Mouse (Mus musculus): ENCODE results near the gene E130114P18Rik. TPM values are rescaled to one million over a fixed set of nuclear protein-coding genes. Genes with fewer than 3 reads are reported as not detected.

The E130114P18Rik gene
- polyA plus RNA-seq, 1 experiment from 2014 or later: 2.7 TPM

DNA sequence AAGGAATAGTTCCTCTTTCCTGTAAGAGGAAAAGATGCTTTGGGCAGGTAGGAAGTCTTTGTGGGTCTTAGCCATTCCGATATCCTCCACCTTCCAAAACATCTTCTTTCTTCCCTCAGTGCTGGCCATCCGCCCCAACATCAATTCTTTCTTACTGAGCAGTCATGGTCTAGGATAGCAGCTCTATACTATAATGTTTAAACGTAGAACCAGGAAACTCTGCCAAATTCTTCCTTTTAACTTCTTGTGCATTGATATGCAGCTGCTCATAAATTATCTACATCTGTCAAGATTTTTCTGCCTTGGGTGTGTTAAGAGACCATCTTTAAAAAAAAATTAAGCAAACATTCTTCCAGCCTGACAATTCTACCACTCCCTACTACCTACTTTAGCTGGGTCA is 47.5 kb downstream of the E130114P18Rik start:
- no peak for DNase-seq (ENCODE audit: low spot score)
- no peaks in the 10 kb centered on the region for H3K27me3 ChIP-seq (ENCODE audit: low read depth, poor library complexity, severe bottlenecking)
- no peak overlapping the region for H3K4me3 ChIP-seq
- no peaks in the 10 kb centered on the region for H3K9me3 ChIP-seq (replicated peaks)
- WGBS: 93% methylated on average over 3 of the region's 3 CpGs
- H3K27ac ChIP-seq (replicated peaks): no peak overlapping the region
- H3K36me3 ChIP-seq: no peaks in the 10 kb centered on the region
- H3K4me1 ChIP-seq: no peaks in the 10 kb centered on the region

GRCm38 (mm10) chr4:97729999-97730398 is 47.9 kb downstream of the E130114P18Rik start:
- Histone ChIP-seq H3K9me3 (replicated peaks) (no peaks in the 10 kb centered on the region), H3K4me3 (no peak overlapping the region), H3K27me3 (ENCODE audit: low read depth, poor library complexity, severe bottlenecking) (no peaks in the 10 kb centered on the region), H3K27ac (replicated peaks) (no peak overlapping the region), H3K36me3 (no peaks in the 10 kb centered on the region), H3K4me1 (no peaks in the 10 kb centered on the region)
- no peak for DNase-seq (ENCODE audit: low spot score)
- WGBS: 85% methylated on average over 6 of the region's 6 CpGs

DNA sequence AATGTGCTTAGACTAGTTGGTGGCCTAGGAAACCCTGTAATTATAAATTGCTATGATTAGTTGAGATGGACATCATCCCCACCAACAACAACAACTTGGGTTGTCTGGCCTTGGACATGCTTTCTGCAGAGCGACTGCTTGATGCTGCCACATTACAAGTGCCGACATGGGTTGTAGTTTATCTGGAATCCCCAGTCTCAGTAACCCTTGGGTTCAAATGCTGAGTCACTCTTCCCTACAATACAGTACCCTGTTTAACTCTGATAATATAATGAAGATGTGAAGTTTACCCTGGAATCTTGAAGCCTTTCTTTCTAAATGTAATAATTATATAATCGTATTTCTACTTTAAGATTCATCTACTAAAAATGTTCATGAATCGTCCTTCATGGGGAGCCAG is 49.4 kb downstream of the E130114P18Rik start:
- Histone ChIP-seq H3K9me3 (replicated peaks) (no peaks in the 10 kb centered on the region), H3K27me3 (ENCODE audit: low read depth, poor library complexity, severe bottlenecking) (no peaks in the 10 kb centered on the region), H3K27ac (replicated peaks) (no peak overlapping the region), H3K36me3 (no peaks in the 10 kb centered on the region), H3K4me3 (no peak overlapping the region), H3K4me1 (no peaks in the 10 kb centered on the region)
- WGBS: 93% methylated on average over 4 of the region's 4 CpGs
- DNase-seq (ENCODE audit: low spot score): no peak

DNA sequence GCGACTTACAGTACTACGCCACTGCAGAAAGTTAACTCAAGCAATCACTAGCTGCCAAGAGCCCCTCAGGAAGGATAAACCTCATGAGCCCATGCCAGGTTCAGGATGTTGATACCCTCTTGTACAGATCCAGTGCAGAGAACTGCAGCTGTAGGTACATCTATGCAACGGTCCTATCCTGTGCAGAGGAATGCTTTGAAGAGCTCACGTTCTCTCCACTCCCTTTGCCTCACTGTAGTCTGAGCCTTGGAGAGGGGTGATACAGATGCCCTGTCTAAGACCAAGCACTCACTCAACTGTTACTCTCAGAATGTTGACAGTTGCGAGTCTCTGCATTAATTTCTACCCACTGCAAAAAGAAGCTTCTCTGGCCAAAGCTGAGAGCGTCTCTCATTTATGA is 54.5 kb downstream of the E130114P18Rik start:
- DNase-seq (ENCODE audit: low spot score): no peak
- peaks cover 13% of the 10 kb centered on the region for H3K4me1 ChIP-seq
- no peaks in the 10 kb centered on the region for H3K9me3 ChIP-seq (replicated peaks)
- H3K27ac ChIP-seq (replicated peaks): no peak overlapping the region
- 89% methylated on average over 6 of the region's 6 CpGs for WGBS
- H3K36me3 ChIP-seq: no peaks in the 10 kb centered on the region
- no peaks in the 10 kb centered on the region for H3K27me3 ChIP-seq (ENCODE audit: low read depth, poor library complexity, severe bottlenecking)
- no peak overlapping the region for H3K4me3 ChIP-seq

DNA sequence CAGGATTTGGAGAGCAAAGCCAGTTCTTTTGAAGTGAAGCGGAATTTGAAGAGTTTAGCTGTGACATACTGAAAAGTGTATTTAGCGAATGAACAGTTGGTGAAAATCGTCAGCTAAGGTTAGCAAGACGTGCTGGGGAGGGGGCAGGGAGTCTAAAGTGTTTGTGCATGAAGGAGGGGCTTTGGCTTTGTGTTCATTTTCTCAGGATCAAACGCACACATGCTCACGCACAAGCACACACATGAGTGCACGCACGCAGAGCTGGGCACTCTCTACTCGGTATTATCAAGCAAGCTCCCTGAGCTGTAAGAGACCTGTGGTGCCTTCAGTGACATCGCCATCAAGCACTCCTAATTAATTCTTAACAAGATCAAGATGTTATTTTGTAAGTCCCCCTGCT is 55.2 kb downstream of the E130114P18Rik start:
- H3K4me1 ChIP-seq: peaks cover 13% of the 10 kb centered on the region
- no peaks in the 10 kb centered on the region for H3K27me3 ChIP-seq (ENCODE audit: low read depth, poor library complexity, severe bottlenecking)
- no peak overlapping the region for H3K4me3 ChIP-seq
- no peaks in the 10 kb centered on the region for H3K36me3 ChIP-seq
- WGBS: 43% methylated on average over 10 of the region's 10 CpGs
- no peak overlapping the region for H3K27ac ChIP-seq (replicated peaks)
- DNase-seq (ENCODE audit: low spot score): no peak
- no peaks in the 10 kb centered on the region for H3K9me3 ChIP-seq (replicated peaks)

DNA sequence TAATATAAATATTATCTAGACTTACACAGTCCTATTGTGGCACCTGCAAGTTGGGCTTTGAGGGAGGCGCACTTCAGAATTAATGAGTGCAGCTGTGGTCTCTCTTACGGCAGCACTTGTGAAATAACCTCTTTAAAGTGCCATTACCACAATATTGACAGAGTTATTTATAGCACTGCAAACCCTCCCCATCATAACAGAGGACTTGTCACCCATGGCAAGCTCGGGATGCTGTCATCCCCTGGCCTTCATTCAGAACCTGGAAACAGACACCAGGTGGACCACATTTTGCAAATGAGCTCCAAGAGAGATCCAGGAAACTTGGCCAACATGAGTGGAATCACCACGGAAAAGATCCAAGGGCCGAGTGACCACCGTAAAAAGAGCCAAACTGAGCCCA is 63.3 kb downstream of the E130114P18Rik start:
- no peak overlapping the region for H3K4me3 ChIP-seq
- WGBS: 90% methylated on average over 6 of the region's 6 CpGs
- H3K9me3 ChIP-seq (replicated peaks): no peaks in the 10 kb centered on the region
- no peaks in the 10 kb centered on the region for H3K27me3 ChIP-seq (ENCODE audit: low read depth, poor library complexity, severe bottlenecking)
- no peaks in the 10 kb centered on the region for H3K36me3 ChIP-seq
- 0 out of 2 replicates have a peak, but pooled peaks cover 6% of the 10 kb centered on the region for H3K4me1 ChIP-seq
- no peak overlapping the region for H3K27ac ChIP-seq (replicated peaks)
- no peak for DNase-seq (ENCODE audit: low spot score)

GRCm38 (mm10) chr4:97714101-97714615 is 63.7 kb downstream of the E130114P18Rik start:
- Histone ChIP-seq H3K4me1 (0 out of 2 replicates have a peak, but pooled peaks cover 6% of the 10 kb centered on the region), H3K36me3 (no peaks in the 10 kb centered on the region), H3K27me3 (ENCODE audit: low read depth, poor library complexity, severe bottlenecking) (no peaks in the 10 kb centered on the region), H3K4me3 (no peak overlapping the region), H3K27ac (replicated peaks) (no peak overlapping the region), H3K9me3 (replicated peaks) (no peaks in the 10 kb centered on the region)
- no peak for DNase-seq (ENCODE audit: low spot score)
- 87% methylated on average over 6 of the region's 6 CpGs for WGBS

GRCm38 (mm10) chr4:97712547-97712946 is 65.3 kb downstream of the E130114P18Rik start:
- WGBS: 61% methylated on average over 1 of the region's 1 CpGs
- Histone ChIP-seq H3K27me3 (ENCODE audit: low read depth, poor library complexity, severe bottlenecking) (no peaks in the 10 kb centered on the region), H3K27ac (replicated peaks) (no peak overlapping the region), H3K4me3 (no peak overlapping the region), H3K9me3 (replicated peaks) (no peaks in the 10 kb centered on the region), H3K4me1 (0 out of 2 replicates have a peak, but pooled peaks cover 6% of the 10 kb centered on the region), H3K36me3 (no peaks in the 10 kb centered on the region)
- DNase-seq (ENCODE audit: low spot score): no peak

DNA sequence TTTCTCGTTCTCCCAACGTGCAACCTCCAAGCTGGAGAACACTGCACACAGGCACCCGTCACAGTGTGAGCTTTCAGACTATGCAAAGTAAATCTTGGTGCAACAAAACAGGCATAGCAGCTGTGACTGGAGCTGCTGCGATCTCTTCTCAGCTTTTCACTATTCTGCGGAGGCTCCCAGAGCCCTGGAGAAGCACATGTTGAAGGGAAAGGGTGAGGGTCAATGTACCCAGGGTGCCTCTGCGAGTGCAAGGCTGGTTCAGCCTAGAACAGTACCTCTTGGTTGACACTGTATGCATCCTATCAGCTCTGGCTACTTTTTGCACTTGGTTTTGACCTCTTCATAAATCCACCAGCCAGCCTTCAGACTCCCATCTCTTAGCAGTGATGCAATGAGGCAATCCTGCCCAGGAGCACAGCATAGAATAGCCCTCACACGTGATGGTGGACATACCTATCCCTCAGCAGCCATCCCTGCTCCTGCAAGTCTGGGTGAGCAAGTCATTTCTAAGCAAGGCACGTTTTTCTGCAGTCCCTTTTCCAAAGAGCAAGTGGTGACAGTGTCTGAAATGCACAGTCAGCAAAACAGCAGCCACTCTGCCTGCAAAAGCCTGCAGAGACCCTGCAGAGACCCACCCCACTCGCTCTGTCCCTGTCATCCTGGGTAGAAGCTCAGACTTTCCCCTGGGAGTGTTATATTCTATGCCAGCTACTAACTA is 67.7 kb downstream of the E130114P18Rik start:
- no peaks in the 10 kb centered on the region for H3K9me3 ChIP-seq (replicated peaks)
- no peak for DNase-seq (ENCODE audit: low spot score)
- 65% methylated on average over 9 of the region's 9 CpGs for WGBS
- H3K27me3 ChIP-seq (ENCODE audit: low read depth, poor library complexity, severe bottlenecking): no peaks in the 10 kb centered on the region
- 0 out of 2 replicates have a peak, but pooled peaks cover 6% of the 10 kb centered on the region for H3K4me1 ChIP-seq
- H3K36me3 ChIP-seq: no peaks in the 10 kb centered on the region
- H3K27ac ChIP-seq (replicated peaks): no peak overlapping the region
- H3K4me3 ChIP-seq: no peak overlapping the region

DNA sequence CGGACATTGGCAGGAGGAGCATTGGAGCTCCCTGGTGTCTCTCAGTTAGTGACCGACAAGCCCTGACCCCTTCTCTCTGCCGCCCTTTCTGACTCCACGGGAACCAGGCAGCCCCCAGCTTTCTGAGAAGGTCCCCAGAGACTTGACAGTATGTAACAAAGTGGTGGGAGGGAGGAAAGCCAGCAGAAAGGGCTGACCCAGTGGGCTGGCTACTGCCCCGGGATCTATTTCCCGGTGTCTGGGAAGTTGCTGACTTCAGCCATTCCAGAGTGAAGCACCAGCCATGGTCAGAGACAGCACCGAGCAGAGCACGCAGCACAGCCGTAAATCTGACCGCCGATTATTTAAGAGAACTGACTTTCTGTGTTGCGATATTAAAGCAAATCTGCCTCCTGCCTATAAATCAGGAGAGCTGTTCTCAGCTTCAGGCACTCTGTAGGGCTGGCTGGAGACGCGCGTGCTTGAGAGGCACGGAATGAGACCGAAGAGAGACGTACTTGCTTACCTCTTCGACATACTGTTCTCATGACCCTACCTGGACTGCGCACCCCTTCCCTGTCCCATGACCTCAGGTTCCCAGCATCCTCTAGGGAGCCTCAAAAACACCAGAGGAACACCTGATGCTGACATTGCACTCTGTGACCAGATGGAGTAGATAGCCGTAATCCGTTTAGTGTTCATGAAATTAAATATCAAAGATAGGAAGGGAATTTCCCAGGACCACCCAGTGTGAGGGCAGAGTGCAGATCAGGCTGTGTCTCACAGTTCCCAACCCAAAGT is 70.3 kb downstream of the E130114P18Rik start:
- Histone ChIP-seq H3K9me3 (replicated peaks) (no peaks in the 10 kb centered on the region), H3K36me3 (no peaks in the 10 kb centered on the region), H3K4me1 (0 out of 2 replicates have a peak, but pooled peaks cover 6% of the 10 kb centered on the region), H3K4me3 (no peak overlapping the region), H3K27me3 (ENCODE audit: low read depth, poor library complexity, severe bottlenecking) (no peaks in the 10 kb centered on the region), H3K27ac (replicated peaks) (no peak overlapping the region)
- no peak for DNase-seq (ENCODE audit: low spot score)
- 87% methylated on average over 22 of the region's 22 CpGs for WGBS

DNA sequence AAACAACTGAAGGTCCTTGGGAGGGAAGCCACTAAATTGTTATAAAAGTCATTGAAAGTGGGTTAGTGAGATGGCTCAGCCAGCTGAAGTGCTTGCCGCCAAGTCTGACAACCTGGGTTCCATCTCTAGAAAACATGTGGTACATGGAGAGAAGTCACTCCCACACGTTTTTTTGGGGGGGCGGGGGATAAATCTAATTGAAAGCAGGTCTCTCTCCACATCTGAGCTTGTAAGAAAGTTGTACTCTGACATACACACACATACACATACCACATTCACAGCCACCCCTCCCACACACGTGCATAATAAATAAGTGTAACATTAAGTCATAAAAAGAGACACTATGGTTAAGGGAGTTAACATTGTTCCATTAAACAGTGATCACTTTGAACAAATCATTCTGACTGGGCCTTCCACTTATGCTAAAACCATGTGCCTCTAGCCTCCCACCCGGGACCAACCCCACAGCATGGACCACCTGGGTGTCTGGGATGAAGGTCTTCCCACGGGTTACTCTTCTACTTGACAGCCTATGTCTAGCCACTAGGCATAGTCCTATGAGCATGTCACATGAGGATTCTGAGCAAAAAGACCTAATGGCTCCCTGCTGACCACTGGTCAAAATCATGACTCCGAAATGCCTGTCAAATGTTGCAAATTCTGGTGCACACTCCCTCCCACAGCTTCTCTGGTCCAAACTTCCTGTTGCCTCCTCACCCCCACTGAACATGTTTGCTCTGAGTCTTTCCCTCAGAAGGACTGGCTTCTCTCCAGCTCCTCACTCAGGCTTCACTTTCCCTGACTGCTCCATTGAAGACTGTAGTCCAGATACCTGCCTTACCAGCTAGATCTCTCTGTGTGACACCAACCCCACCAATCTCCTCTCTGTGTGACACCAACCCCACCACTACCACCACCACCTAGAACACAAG is 80.9 kb downstream of the E130114P18Rik start:
- no peaks in the 10 kb centered on the region for H3K9me3 ChIP-seq (replicated peaks)
- no peaks in the 10 kb centered on the region for H3K4me1 ChIP-seq
- no peaks in the 10 kb centered on the region for H3K36me3 ChIP-seq
- 80% methylated on average over 7 of the region's 7 CpGs for WGBS
- DNase-seq (ENCODE audit: low spot score): no peak
- no peaks in the 10 kb centered on the region for H3K27me3 ChIP-seq (ENCODE audit: low read depth, poor library complexity, severe bottlenecking)
- H3K4me3 ChIP-seq: no peak overlapping the region
- H3K27ac ChIP-seq (replicated peaks): no peak overlapping the region

- H3K9me3 ChIP-seq (replicated peaks): no peaks in the 10 kb centered on the region
- H3K4me3 ChIP-seq: no peak overlapping the region
- no peaks in the 10 kb centered on the region for H3K27me3 ChIP-seq (ENCODE audit: low read depth, poor library complexity, severe bottlenecking)
- no peaks in the 10 kb centered on the region for H3K36me3 ChIP-seq
- no peaks in the 10 kb centered on the region for H3K4me1 ChIP-seq
- no peak overlapping the region for H3K27ac ChIP-seq (replicated peaks)
- no peak for DNase-seq (ENCODE audit: low spot score)
- 83% methylated on average over 7 of the region's 7 CpGs for WGBS
These were observed 82.4 kb downstream of the E130114P18Rik start for GRCm38 (mm10) chr4:97695414-97696040.

Measured in midbrain, embryonic 10.5 days (tissue).